Mouse (Mus musculus) forebrain, embryonic 15.5 days (tissue): Measurements from ENCODE around the gene E2f7. TPM values are rescaled to one million over a fixed set of nuclear protein-coding genes. Genes with fewer than 3 reads are reported as not detected.

ENCODE experiments used
- ATAC-seq: fragments of 200-750 bp; cut with Nextera tagmentation; replicated peaks from 2 replicates; pipeline ENCODE4 v1.8.0; 2017; ENCODE audit warnings: mild to moderate bottlenecking, moderate TSS enrichment, moderate library complexity
- H3K27ac ChIP-seq: fragments of 300-500 bp; sonication (generic); replicated peaks from 2 replicates; pipeline ENCODE4 v1.5.1; 2015; ENCODE audit warnings: mild to moderate bottlenecking, inconsistent platforms
- H3K27me3 ChIP-seq: fragments of 300-500 bp; sonication (generic); 2 replicates; pipeline ENCODE4 v1.6.1; 2015; ENCODE audit warnings: inconsistent platforms
- H3K36me3 ChIP-seq: fragments of 300-500 bp; sonication (generic); 2 replicates; pipeline ENCODE4 v1.6.1; 2015; ENCODE audit warnings: mild to moderate bottlenecking, inconsistent platforms
- H3K4me1 ChIP-seq: fragments of 300-500 bp; sonication (generic); 2 replicates; pipeline ENCODE4 v1.6.1; 2015; ENCODE audit warnings: inconsistent platforms
- H3K4me2 ChIP-seq: fragments of 300-500 bp; sonication (generic); replicated peaks from 2 replicates; pipeline ENCODE4 v1.6.1; 2015; ENCODE audit warnings: mild to moderate bottlenecking, inconsistent platforms
- H3K4me3 ChIP-seq: fragments of 300-500 bp; sonication (generic); 2 replicates; pipeline ENCODE4 v1.5.1; 2015; ENCODE audit warnings: mild to moderate bottlenecking, inconsistent platforms
- H3K9ac ChIP-seq: fragments of 300-500 bp; sonication (generic); replicated peaks from 2 replicates; pipeline ENCODE4 v1.6.1; 2015; ENCODE audit warnings: mild to moderate bottlenecking, inconsistent platforms
- H3K9me3 ChIP-seq: fragments of 300-500 bp; sonication (generic); 2 replicates; pipeline ENCODE4 v1.6.1; 2016; ENCODE audit warnings: inconsistent platforms
- WGBS: fragments of 180-500 bp; shearing (Covaris S2); methylation state at CpG from one replicate; pipeline ENCODE4 v1.1.7; 2015; ENCODE audit warnings: mixed read lengths; 5-methylcytosine and 5-hydroxymethylcytosine counted together
- polyA plus RNA-seq: library from polyadenylated mRNA; unstranded; fragments of >200 nt; fragmentation: Nextera tagmentation; extraction: Ambion mirVana; gene quantifications from 2 replicates; pipeline ENCODE4 v1.2.1, GENCODE M21; 2015

Gene E2f7
- polyA plus RNA-seq = 13.6 and 14.1 TPM in 2 replicates

GRCm38 (mm10) chr10:110744686-110745639 lies at the start of gene E2f7:
Gene E2f7 (plus strand): TSS chr10:110745439.
- H3K36me3 ChIP-seq = no peaks in the 10 kb centered on the region
- H3K27ac ChIP-seq = peak within 1 kb of the TSS; percentile 71
- no peaks in the 10 kb centered on the region for H3K9me3 ChIP-seq
- WGBS = under 1% methylated on average over 98 of the region's 98 CpGs
- H3K4me2 ChIP-seq = peak within 1 kb of the TSS; percentile 92
- H3K9ac ChIP-seq = peak within 1 kb of the TSS; percentile 74
- peaks cover 26% of the 10 kb centered on the region for H3K4me1 ChIP-seq
- peak; percentile 99 for ATAC-seq
- peak within 1 kb of the TSS; percentile 79 for H3K4me3 ChIP-seq
- H3K27me3 ChIP-seq = no peaks in the 10 kb centered on the region

- ATAC-seq = no peak
- H3K36me3 ChIP-seq = no peaks in the 10 kb centered on the region
- no peak overlapping the region for H3K27ac ChIP-seq
- no peaks in the 10 kb centered on the region for H3K4me1 ChIP-seq
- no peak overlapping the region for H3K4me3 ChIP-seq
- WGBS = 76% methylated on average over 1 of the region's 1 CpGs
- no peak overlapping the region for H3K9ac ChIP-seq
- H3K4me2 ChIP-seq = no peak overlapping the region
- no peaks in the 10 kb centered on the region for H3K27me3 ChIP-seq
- no peaks in the 10 kb centered on the region for H3K9me3 ChIP-seq
These were observed 44.0 kb upstream of the E2f7 start for GRCm38 (mm10) chr10:110701276-110701675.

GRCm38 (mm10) chr10:110705672-110706071 lies 39.6 kb upstream of the E2f7 start:
- Histone ChIP-seq H3K9ac (no peak overlapping the region), H3K27me3 (no peaks in the 10 kb centered on the region), H3K36me3 (no peaks in the 10 kb centered on the region), H3K4me3 (no peak overlapping the region), H3K4me1 (no peaks in the 10 kb centered on the region), H3K27ac (no peak overlapping the region), H3K9me3 (no peaks in the 10 kb centered on the region), H3K4me2 (no peak overlapping the region)
- no peak for ATAC-seq
- 57% methylated on average over 9 of the region's 9 CpGs for WGBS

DNA sequence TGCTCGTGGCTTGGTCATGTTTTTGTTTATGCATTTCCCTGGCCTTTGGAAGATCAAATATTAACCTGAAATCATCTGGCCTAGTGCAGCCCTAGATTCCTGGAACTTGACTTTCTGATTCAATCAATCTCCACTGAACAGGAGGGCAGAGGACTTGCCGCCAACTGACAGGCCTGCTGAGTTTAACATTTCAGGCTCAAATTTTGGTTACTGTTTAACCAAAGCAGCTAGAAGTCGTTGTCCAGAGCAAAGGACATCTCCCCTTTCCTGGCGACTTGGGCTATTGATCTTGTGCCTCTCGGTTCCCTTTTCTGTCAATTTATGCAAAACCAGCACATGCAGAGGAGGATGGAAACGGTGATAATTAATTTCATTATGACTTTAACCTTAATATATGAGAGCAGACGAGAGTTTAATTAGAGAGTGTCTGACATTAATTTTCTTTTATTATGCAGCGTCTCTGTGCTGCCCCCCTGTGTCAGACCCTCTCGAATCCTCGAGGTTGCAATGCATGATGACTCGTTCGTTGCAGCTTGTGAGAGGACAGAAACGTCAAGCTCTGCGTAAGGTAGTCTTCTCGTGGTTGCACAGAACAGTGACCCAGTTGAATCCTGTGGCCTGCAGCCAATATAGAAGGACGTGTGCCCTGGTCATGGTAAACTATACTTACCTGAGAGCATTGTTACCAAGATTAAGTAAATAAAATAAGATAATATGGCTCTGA lies 37.7 kb upstream of the E2f7 start:
- H3K4me1 ChIP-seq = no peaks in the 10 kb centered on the region

GRCm38 (mm10) chr10:110716887-110717286 lies 28.4 kb upstream of the E2f7 start:
- Histone ChIP-seq H3K4me1 (no peaks in the 10 kb centered on the region), H3K36me3 (no peaks in the 10 kb centered on the region), H3K4me3 (no peak overlapping the region), H3K9ac (no peak overlapping the region), H3K27ac (no peak overlapping the region), H3K9me3 (no peaks in the 10 kb centered on the region), H3K27me3 (no peaks in the 10 kb centered on the region), H3K4me2 (no peak overlapping the region)
- 38% methylated on average over 10 of the region's 10 CpGs for WGBS
- no peak for ATAC-seq

More for the DNA sequence above, 37.7 kb upstream of the E2f7 start:
- H3K27ac ChIP-seq = peak overlapping the region; percentile 27; the same call in 1 of the 2 replicates
- no peak overlapping the region for H3K9ac ChIP-seq
- peak; percentile 60; the same call in 1 of the 2 replicates for ATAC-seq
- H3K4me2 ChIP-seq = no peak overlapping the region
- WGBS = 57% methylated on average over 16 of the region's 16 CpGs
- H3K36me3 ChIP-seq = no peaks in the 10 kb centered on the region
- H3K27me3 ChIP-seq = no peaks in the 10 kb centered on the region
- H3K9me3 ChIP-seq = no peaks in the 10 kb centered on the region
- no peak overlapping the region for H3K4me3 ChIP-seq

GRCm38 (mm10) chr10:110726431-110726830 lies 18.8 kb upstream of the E2f7 start:
- 83% methylated on average over 15 of the region's 15 CpGs for WGBS
- Histone ChIP-seq H3K4me1 (no peaks in the 10 kb centered on the region), H3K4me2 (no peak overlapping the region), H3K36me3 (no peaks in the 10 kb centered on the region), H3K9me3 (no peaks in the 10 kb centered on the region), H3K4me3 (no peak overlapping the region), H3K27ac (no peak overlapping the region), H3K27me3 (no peaks in the 10 kb centered on the region), H3K9ac (no peak overlapping the region)
- ATAC-seq = no peak

DNA sequence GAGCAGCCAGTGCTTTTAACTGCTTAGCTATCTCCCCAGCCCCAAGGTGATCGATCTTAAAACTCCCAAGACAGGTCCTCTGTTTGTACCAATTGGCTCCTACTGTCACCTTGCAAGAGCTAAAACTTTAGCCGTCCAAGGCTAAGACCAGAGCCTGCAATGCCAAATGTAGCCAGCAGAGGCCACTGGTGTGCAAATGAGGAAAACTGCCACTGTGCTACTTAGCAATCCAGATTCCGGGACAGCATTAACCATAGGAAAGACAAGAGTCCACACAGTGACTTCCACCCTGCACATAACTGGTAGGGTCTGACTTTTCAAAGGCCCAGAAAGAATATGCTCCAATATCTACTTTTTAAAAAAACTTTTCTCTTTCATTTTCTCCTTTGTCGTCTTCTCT lies 17.4 kb upstream of the E2f7 start:
- Histone ChIP-seq H3K4me2 (no peak overlapping the region), H3K27me3 (no peaks in the 10 kb centered on the region), H3K9ac (no peak overlapping the region), H3K9me3 (no peaks in the 10 kb centered on the region), H3K27ac (no peak overlapping the region), H3K4me1 (no peaks in the 10 kb centered on the region), H3K36me3 (no peaks in the 10 kb centered on the region), H3K4me3 (no peak overlapping the region)
- WGBS = 59% methylated on average over 4 of the region's 4 CpGs
- no peak for ATAC-seq

DNA sequence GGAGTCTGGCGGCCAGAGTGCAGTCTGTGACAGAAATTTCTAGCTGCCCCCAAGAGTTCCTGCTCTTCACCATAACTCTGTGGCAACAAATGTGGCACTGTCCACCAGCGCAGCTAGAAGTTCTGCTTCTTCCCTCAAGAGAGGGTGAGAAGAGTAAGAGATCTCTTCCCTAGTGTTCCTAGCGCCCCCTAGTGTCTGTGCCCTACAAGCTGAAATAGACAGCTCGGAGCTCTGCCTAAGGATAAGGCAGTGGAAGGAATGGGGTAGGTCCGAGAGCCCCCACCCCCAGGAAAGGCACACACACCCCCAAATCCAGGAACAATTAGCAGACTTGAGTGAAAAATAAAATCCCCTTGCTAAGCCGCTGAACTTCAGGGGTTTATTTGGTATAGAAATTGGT lies 11.9 kb upstream of the E2f7 start:
- Histone ChIP-seq H3K4me1 (no peaks in the 10 kb centered on the region), H3K36me3 (no peaks in the 10 kb centered on the region), H3K9me3 (no peaks in the 10 kb centered on the region), H3K9ac (no peak overlapping the region), H3K4me2 (no peak overlapping the region), H3K27me3 (no peaks in the 10 kb centered on the region), H3K27ac (no peak overlapping the region), H3K4me3 (no peak overlapping the region)
- 26% methylated on average over 6 of the region's 6 CpGs for WGBS
- 0 out of 2 replicates have a peak, but pooled peaks have one; percentile 64 for ATAC-seq

GRCm38 (mm10) chr10:110743701-110744100 lies 1.5 kb upstream of the E2f7 start:
- Histone ChIP-seq H3K4me1 (peaks cover 26% of the 10 kb centered on the region), H3K9ac (no peak overlapping the region), H3K4me3 (no peak overlapping the region), H3K36me3 (no peaks in the 10 kb centered on the region), H3K4me2 (no peak overlapping the region), H3K9me3 (no peaks in the 10 kb centered on the region), H3K27ac (no peak overlapping the region), H3K27me3 (no peaks in the 10 kb centered on the region)
- 88% methylated on average over 6 of the region's 6 CpGs for WGBS
- no peak for ATAC-seq

DNA sequence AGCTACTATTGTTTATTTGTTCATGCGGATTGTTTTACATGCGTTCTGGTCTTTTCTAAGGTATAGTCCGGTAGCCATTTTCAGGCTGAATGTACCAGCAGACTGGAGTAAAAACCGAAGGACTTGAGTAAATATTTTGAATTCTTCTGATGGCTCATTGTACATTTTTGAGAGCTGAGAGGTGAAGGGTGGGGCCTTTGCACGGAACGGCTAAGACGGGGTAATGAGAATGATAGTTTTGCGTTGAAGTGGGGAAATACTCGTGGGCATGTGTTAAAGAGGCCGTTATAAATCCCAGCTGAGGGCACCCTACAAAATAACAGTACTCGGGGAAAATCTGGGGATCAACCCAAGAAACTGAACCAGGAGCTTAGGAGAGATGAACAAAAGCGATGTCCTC lies 1.1 kb upstream of the E2f7 start:
- Histone ChIP-seq H3K27me3 (no peaks in the 10 kb centered on the region), H3K36me3 (no peaks in the 10 kb centered on the region), H3K4me1 (peaks cover 26% of the 10 kb centered on the region), H3K9me3 (no peaks in the 10 kb centered on the region), H3K4me3 (peak overlapping the region; percentile 79; the same call in 1 of the 2 replicates), H3K4me2 (peak overlapping the region; percentile 92), H3K27ac (no peak overlapping the region), H3K9ac (no peak overlapping the region)
- WGBS = 59% methylated on average over 12 of the region's 12 CpGs
- no peak for ATAC-seq

DNA sequence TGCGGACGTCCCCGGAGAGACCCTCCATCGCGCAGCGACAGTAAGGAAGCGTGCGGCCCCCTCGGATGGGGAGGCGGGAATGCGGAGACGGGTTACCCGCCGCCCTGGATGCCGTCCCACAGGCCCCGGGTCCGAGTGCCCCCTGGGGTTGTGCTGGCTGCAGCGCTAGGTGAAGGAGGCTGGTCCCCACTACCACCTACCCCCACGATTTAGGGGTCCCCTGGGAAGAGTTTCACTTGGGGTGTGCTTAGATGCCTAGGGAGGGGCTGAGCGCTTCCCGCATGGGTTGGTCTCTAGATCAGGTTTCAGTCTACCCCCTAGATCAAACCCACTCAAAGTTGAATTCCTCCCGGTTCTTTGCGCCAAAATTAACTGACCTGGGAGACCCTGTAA lies 397 bp downstream of the E2f7 start:
- Histone ChIP-seq H3K4me1 (peaks cover 26% of the 10 kb centered on the region), H3K9ac (peak overlapping the region; percentile 74), H3K9me3 (no peaks in the 10 kb centered on the region), H3K36me3 (no peaks in the 10 kb centered on the region), H3K27ac (peak overlapping the region; percentile 71), H3K4me3 (peak overlapping the region; percentile 79), H3K27me3 (no peaks in the 10 kb centered on the region), H3K4me2 (peak overlapping the region; percentile 92)
- under 1% methylated on average over 23 of the region's 23 CpGs for WGBS
- peak; percentile 62; the same call in 1 of the 2 replicates for ATAC-seq

DNA sequence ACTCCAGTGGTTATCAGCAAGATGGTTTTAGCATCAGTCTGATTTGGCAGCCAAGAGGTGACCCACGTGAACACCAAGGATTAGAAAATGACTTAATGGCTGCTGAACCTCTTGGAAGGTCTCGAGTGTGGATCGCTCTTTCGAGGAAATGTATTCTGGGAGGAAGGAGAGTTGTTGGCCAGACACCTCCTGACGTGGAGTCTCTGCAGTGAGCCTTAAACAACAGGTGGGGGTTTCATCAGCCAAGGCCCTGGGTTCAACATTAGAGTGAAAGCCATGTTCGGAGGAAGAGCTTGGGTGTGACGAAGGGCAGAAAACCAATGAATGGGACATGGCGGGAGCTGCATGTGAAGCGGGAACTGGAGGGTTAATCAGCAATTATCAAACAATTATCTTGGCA lies 3.8 kb downstream of the E2f7 start:
- no peaks in the 10 kb centered on the region for H3K27me3 ChIP-seq
- no peak for ATAC-seq
- peaks cover 20% of the 10 kb centered on the region; the same call in 1 of the 2 replicates for H3K36me3 ChIP-seq
- H3K4me1 ChIP-seq = peaks cover 25% of the 10 kb centered on the region
- no peak overlapping the region for H3K27ac ChIP-seq
- no peak overlapping the region for H3K9ac ChIP-seq
- H3K4me3 ChIP-seq = no peak overlapping the region
- 89% methylated on average over 9 of the region's 9 CpGs for WGBS
- no peaks in the 10 kb centered on the region for H3K9me3 ChIP-seq
- no peak overlapping the region for H3K4me2 ChIP-seq
